Mouse (Mus musculus) hindbrain, embryonic 11.5 days (tissue): Measurements from ENCODE around the gene Mcm7. TPM values are rescaled to one million over a fixed set of nuclear protein-coding genes. Genes with fewer than 3 reads are reported as not detected.
"Not testable (repeated sequence)": the region's sequence is repeated elsewhere in the genome, so short reads cannot be mapped to it uniquely, and the experiment has no call there.

Source experiments
- ATAC-seq: fragments of 200-750 bp; cut with Nextera tagmentation; 2 replicates; pipeline ENCODE4 v1.8.0; 2017; ENCODE audit warnings: mild to moderate bottlenecking, moderate TSS enrichment, moderate library complexity; ENCODE audit not compliant: low FRiP score
- DNase-seq: peaks from one replicate; pipeline ENCODE4 v3.0.0-alpha.2; 2015; ENCODE audit warnings: low spot score
- H3K27ac ChIP-seq: fragments of 300-500 bp; sonication (generic); 2 replicates; pipeline ENCODE4 v1.5.1; 2014; ENCODE audit warnings: mild to moderate bottlenecking, low read depth, low read length
- H3K27me3 ChIP-seq: fragments of 300-500 bp; sonication (generic); 2 replicates; pipeline ENCODE4 v1.6.1; 2014; ENCODE audit warnings: mild to moderate bottlenecking, low read length, moderate library complexity, mixed read lengths; ENCODE audit not compliant: control insufficient read depth, insufficient read depth
- H3K36me3 ChIP-seq: fragments of 300-500 bp; sonication (generic); 2 replicates; pipeline ENCODE4 v1.6.1; 2014; ENCODE audit warnings: mild to moderate bottlenecking, low read length, moderate library complexity, mixed read lengths; ENCODE audit not compliant: control insufficient read depth, insufficient read depth
- H3K4me1 ChIP-seq: fragments of 300-500 bp; sonication (generic); replicated peaks from 2 replicates; pipeline ENCODE4 v1.6.1; 2014; ENCODE audit warnings: low read length, mixed read lengths; ENCODE audit not compliant: control insufficient read depth, insufficient read depth
- H3K4me2 ChIP-seq: fragments of 300-500 bp; sonication (generic); replicated peaks from 2 replicates; pipeline ENCODE4 v1.6.1; 2014; ENCODE audit warnings: mild to moderate bottlenecking, low read depth, low read length
- H3K4me3 ChIP-seq: fragments of 300-500 bp; sonication (generic); 2 replicates; pipeline ENCODE4 v1.5.1; 2014; ENCODE audit warnings: low read depth, low read length
- H3K9ac ChIP-seq: fragments of 300-500 bp; sonication (generic); 2 replicates; pipeline ENCODE4 v1.6.1; 2014; ENCODE audit warnings: low read depth, low read length
- H3K9me3 ChIP-seq: fragments of 300-500 bp; sonication (generic); 2 replicates; pipeline ENCODE4 v1.6.1; 2016; ENCODE audit warnings: low read length; ENCODE audit not compliant: control insufficient read depth
- WGBS: fragments of 180-500 bp; shearing (Covaris S2); extraction: QIAGEN DNeasy Blood & Tissue Kit; methylation state at CpG from one replicate; pipeline ENCODE4 v1.1.7; 2014; 5-methylcytosine and 5-hydroxymethylcytosine counted together
- polyA plus RNA-seq: library from polyadenylated mRNA; unstranded; fragments of >200 nt; fragmentation: Nextera tagmentation; extraction: Ambion mirVana; gene quantifications from 2 replicates; pipeline ENCODE4 v1.2.1, GENCODE M21; 2014

Gene Mcm7
- polyA plus RNA-seq, result 220 and 253 TPM in 2 replicates

DNA sequence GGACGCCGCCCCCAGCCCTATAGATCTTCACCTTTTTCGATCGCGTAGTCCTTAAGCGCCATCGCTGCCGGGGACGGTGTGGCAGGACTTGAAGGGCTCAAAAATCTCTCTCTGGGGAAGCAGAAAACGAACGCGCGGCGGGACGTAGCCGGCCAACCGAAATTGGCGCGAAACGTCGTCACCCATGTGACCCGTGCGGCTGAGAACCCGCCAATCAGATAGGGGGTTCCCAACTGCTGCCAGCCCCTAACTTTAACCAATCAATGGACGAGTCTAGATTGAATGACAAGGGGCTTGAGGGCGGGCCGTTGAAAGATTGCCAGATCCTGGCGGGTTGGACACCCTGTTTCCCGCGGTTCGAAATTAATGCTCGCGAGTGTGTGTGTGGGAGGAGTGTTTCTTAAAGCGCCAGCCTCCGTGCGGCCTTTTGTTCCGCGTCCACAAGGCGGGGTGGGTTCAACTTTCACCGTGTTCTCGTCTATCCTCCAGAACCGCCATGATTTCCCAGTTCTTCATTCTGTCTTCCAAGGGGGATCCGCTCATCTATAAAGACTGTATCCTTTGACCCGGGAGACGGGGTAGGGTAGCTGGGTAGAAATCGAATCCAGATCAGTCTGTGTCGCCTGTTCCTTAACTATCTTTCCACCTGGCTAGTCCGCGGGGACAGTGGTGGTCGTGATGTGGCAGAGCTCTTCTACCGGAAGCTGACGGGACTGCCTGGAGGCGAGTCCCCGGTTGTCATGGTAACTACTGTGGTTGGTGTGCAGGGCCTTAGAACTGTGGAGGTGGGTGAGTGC is at the start of gene Mcm7, which contains the start of gene Ap4m1:
Gene Mcm7 (minus strand): TSS at position 728 of the 797 bp plus-strand sequence.
Gene Ap4m1 (plus strand): TSS at position 308 of the 797 bp plus-strand sequence.
- Histone ChIP-seq H3K9me3 (no peaks in the 10 kb centered on the region), H3K36me3 (peaks cover 14% of the 10 kb centered on the region; the same call in 1 of the 2 replicates), H3K27ac (peak within 1 kb of the TSS; percentile 92), H3K9ac (peak within 1 kb of the TSS; percentile 72), H3K4me3 (peak within 1 kb of the TSS; percentile 69), H3K27me3 (no peaks in the 10 kb centered on the region), H3K4me1 (peaks cover 3% of the 10 kb centered on the region; the same call in 1 of the 2 replicates), H3K4me2 (peak within 1 kb of the TSS; percentile 92)
- peak; percentile 92 for ATAC-seq
- under 1% methylated on average over 54 of the region's 54 CpGs for WGBS
- peak; percentile 92 for DNase-seq

DNA sequence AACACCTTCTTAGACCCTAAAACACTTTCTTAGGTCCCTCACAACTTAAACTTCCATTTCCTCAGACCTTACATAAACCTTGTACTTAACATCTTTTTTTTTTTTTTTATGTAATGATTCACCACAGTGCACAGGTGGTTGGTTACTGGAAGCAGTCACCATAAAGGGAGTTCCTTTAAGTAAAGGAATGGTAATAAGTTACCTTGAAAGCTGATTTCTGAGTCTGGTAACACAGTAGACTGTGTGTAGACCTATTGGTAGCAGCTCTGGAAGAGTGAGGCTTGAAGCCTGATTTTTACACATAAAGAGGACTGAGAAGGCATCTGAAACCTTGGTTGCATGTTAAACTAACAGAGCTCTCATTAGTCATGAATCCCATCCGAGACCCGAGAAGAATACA is 47.6 kb upstream of the Mcm7 start:
- no peaks in the 10 kb centered on the region for H3K9me3 ChIP-seq
- no peak for ATAC-seq
- no peaks in the 10 kb centered on the region for H3K27me3 ChIP-seq
- no peaks in the 10 kb centered on the region for H3K36me3 ChIP-seq
- no peak for DNase-seq
- H3K4me3 ChIP-seq, result no peak overlapping the region
- H3K27ac ChIP-seq, result no peak overlapping the region
- 79% methylated on average over 2 of the region's 2 CpGs for WGBS
- H3K4me1 ChIP-seq, result no peaks in the 10 kb centered on the region
- no peak overlapping the region for H3K4me2 ChIP-seq
- H3K9ac ChIP-seq, result no peak overlapping the region

DNA sequence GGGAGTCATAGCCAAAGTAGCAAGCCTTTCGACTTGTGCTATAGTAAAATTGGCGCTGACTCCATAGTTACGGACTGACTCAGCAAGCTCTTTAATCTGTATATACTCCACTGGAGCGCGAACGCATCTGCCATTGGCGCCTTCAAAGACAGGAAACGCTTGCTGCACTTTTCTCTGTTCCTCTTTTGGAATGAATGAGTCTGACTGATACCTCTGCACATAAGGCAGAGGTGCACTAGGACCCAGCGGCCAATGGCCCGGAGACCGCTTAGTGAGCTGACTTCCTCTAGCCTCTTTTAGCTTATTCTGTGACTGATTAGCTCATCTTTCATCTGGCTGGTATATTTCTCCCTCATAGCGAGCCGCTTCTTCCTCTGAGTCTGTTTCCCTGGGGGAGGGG is 44.4 kb upstream of the Mcm7 start:
- H3K4me2 ChIP-seq, H3K9ac ChIP-seq, H3K27ac ChIP-seq, H3K4me1 ChIP-seq, ATAC-seq, H3K36me3 ChIP-seq, H3K4me3 ChIP-seq, DNase-seq, H3K27me3 ChIP-seq, H3K9me3 ChIP-seq: not testable (repeated sequence)
- WGBS, result 93% methylated on average over 13 of the region's 13 CpGs

DNA sequence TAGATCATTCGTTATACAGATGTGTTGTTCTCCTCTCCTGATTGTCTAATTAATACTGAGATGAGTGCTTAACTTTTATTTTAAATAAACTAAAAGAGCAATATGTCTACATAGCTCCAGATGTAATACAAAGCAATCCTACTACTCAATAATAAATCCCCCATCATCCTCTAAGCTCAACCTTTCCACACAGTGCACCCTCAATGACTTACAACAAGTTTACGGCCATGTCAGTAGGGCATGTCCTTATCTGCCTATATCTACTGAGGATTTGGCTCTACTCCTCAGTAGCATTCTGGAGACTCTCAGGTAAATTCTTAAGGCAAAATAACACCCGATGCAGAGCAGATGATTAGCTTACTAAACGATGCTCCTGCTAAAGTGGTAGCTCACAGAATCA is 35.7 kb upstream of the Mcm7 start:
- WGBS, result 84% methylated on average over 4 of the region's 4 CpGs
- no peaks in the 10 kb centered on the region for H3K27me3 ChIP-seq
- ATAC-seq (no peak), DNase-seq (no peak)
- no peak overlapping the region for H3K27ac ChIP-seq
- H3K9ac ChIP-seq, result no peak overlapping the region
- no peaks in the 10 kb centered on the region for H3K36me3 ChIP-seq
- no peak overlapping the region for H3K4me2 ChIP-seq
- H3K4me1 ChIP-seq, result no peaks in the 10 kb centered on the region
- no peaks in the 10 kb centered on the region for H3K9me3 ChIP-seq
- H3K4me3 ChIP-seq, result no peak overlapping the region

DNA sequence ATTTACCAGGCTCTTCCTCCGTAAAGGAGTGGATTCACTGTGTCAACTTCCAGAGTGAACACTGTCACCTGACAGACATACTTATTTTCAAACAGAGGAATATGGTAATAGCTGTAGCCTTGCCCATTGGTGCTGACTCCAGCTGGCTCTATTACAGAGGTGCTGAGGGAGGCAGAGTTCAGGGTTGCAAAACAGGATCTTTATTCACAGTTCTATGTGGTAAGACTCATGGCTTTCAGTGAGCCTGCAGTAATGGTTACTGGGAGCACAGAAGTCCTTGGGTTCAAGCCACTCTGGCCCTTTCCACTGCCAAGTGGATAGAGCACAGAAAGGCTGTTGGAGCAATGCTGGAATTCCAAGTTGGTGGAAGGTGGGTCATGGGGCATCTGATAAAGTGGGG is 35.0 kb upstream of the Mcm7 start:
- H3K27me3 ChIP-seq, result no peaks in the 10 kb centered on the region
- no peaks in the 10 kb centered on the region for H3K36me3 ChIP-seq
- no peak overlapping the region for H3K4me2 ChIP-seq
- no peak for ATAC-seq
- no peaks in the 10 kb centered on the region for H3K4me1 ChIP-seq
- H3K9me3 ChIP-seq, result no peaks in the 10 kb centered on the region
- H3K9ac ChIP-seq, result no peak overlapping the region
- WGBS, result 78% methylated on average over 1 of the region's 1 CpGs
- no peak overlapping the region for H3K27ac ChIP-seq
- no peak overlapping the region for H3K4me3 ChIP-seq
- no peak for DNase-seq

DNA sequence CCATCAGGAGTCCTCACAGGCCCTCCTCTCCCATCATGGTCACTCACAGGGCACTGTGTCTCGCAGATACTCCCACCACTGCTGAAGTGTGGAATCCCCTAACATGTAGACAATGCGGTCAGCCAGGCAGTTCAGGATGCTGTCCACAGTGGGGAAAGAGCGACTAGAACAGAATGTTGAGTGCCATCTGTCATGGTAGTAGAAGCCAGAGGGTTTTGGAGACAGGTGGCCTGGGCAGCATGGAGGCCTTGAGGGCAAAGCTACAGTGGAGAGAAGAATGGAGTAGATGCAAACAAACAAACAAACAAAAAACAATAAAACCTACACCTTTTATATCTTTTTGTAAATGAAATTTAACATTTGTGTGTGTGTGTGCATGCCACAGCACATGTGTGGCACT is 29.9 kb upstream of the Mcm7 start:
- ATAC-seq (no peak), DNase-seq (no peak)
- H3K9ac ChIP-seq, result no peak overlapping the region
- no peak overlapping the region for H3K4me3 ChIP-seq
- no peaks in the 10 kb centered on the region for H3K27me3 ChIP-seq
- H3K9me3 ChIP-seq, result no peaks in the 10 kb centered on the region
- H3K4me1 ChIP-seq, result no peaks in the 10 kb centered on the region
- H3K4me2 ChIP-seq, result no peak overlapping the region
- H3K36me3 ChIP-seq, result no peaks in the 10 kb centered on the region
- no peak overlapping the region for H3K27ac ChIP-seq
- WGBS, result 87% methylated on average over 3 of the region's 3 CpGs

DNA sequence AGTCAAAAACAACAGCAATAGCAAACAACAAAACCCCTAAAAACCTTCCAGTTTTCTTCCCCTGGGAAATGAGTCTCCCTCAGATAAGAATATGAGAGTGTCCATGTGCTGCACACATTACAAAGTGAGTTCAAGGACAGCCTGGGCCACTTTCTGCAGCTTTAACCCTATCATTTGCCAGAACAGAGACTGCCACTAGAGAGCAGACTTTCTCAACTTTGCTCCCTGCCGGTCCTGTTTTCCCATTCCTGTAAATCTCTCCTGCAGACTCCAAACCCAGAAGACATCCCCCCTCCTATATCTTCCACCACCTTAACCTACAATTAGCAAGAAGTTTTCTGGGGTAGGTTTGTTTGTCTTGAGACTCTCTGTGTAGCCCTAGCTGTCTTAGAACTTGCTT is 27.4 kb upstream of the Mcm7 start:
- no peaks in the 10 kb centered on the region for H3K36me3 ChIP-seq
- no peaks in the 10 kb centered on the region for H3K4me1 ChIP-seq
- WGBS, result 25% methylated on average over 1 of the region's 1 CpGs
- no peak overlapping the region for H3K4me3 ChIP-seq
- no peaks in the 10 kb centered on the region for H3K9me3 ChIP-seq
- DNase-seq (peak; percentile 25), ATAC-seq (no peak)
- no peak overlapping the region for H3K9ac ChIP-seq
- no peak overlapping the region for H3K4me2 ChIP-seq
- no peaks in the 10 kb centered on the region for H3K27me3 ChIP-seq
- H3K27ac ChIP-seq, result no peak overlapping the region

DNA sequence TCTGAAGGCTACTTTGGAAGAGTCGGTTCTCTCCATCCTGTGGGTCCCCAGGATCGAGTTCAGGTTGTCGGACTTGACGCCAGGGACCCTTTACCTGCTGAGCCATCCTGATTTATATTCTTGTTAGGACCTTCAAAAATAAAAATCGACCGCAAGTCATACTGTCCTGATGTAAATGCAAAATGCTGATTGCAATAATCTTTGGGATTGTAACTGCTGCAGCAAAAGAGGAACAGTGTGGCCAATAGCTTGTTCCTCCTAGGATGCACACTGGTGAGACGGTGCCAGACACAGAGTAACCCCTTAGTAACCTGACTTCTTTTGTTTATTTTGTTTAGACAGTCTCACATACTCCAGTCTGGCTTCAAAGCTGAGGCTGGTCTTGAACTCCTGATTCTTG is 23.2 kb upstream of the Mcm7 start:
- no peaks in the 10 kb centered on the region for H3K36me3 ChIP-seq
- no peak overlapping the region for H3K9ac ChIP-seq
- H3K9me3 ChIP-seq, result no peaks in the 10 kb centered on the region
- no peaks in the 10 kb centered on the region for H3K27me3 ChIP-seq
- no peak overlapping the region for H3K27ac ChIP-seq
- no peak overlapping the region for H3K4me3 ChIP-seq
- no peak for ATAC-seq
- WGBS, result 78% methylated on average over 7 of the region's 7 CpGs
- peak overlapping the region; percentile 74 for H3K4me2 ChIP-seq
- no peaks in the 10 kb centered on the region for H3K4me1 ChIP-seq
- DNase-seq, result no peak

DNA sequence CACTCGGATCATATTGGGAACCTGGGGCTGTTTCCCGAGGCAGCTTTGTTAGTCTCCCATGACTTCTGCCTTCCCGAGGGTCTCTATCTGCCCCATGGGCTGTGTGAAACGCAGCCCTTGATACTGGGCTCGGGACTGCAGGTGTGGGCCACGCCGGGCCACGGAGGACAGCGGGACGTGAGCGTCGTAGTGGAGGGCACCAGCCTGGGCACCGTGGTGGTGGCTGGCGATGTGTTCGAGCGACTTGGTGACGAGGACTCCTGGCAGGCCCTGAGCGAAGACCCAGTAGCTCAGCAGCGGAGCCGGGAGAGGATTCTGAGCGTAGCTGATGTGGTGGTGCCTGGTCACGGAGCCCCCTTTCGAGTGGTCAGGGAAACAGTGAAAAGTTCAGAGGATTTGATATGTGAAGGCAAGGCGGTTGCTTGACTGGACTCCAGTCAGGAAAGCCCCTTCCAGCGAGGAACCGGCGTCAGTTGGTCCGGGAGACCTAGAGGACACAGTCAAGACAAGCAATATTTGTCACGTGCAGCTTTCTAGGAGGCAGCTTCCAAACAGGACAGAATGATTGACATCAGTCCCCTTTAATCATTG is 22.6 kb upstream of the Mcm7 start:
- H3K36me3 ChIP-seq, result 0 out of 2 replicates have a peak, but pooled peaks cover 3% of the 10 kb centered on the region
- H3K9me3 ChIP-seq, result no peaks in the 10 kb centered on the region
- no peaks in the 10 kb centered on the region for H3K4me1 ChIP-seq
- 3% methylated on average over 29 of the region's 29 CpGs for WGBS
- H3K4me2 ChIP-seq, result peak overlapping the region; percentile 74
- peak overlapping the region; percentile 72 for H3K4me3 ChIP-seq
- H3K27ac ChIP-seq, result peak overlapping the region; percentile 82
- DNase-seq (peak; percentile 61), ATAC-seq (peak; percentile 63)
- H3K9ac ChIP-seq, result peak overlapping the region; percentile 91
- H3K27me3 ChIP-seq, result no peaks in the 10 kb centered on the region
